Mouse (Mus musculus) embryonic stem cell, embryonic (primary cell): ENCODE results near the gene 2200002J24Rik.

Source experiments
- CTCF ChIA-PET, 4 experiments: fragments of 300-600 bp in 2 of 4; fragments of 350-600 bp in 2 of 4; sonication (Branson Sonifier 250); formaldehyde crosslinking; loops; one replicate each; lab custom pipeline; 2022; ENCODE audit warnings: inconsistent platforms in 2 of 4; lab: Charles Lee
- POLR2A ChIA-PET, 4 experiments: fragments of 300-600 bp in 2 of 4; fragments of 350-600 bp in 2 of 4; sonication (Branson Sonifier 250); formaldehyde crosslinking; loops; one replicate each; lab custom pipeline; 2022; ENCODE audit warnings: antibody characterized with exemption in 4 of 4, inconsistent platforms in 1 of 4; lab: Charles Lee

2200002J24Rik gene

DNA sequence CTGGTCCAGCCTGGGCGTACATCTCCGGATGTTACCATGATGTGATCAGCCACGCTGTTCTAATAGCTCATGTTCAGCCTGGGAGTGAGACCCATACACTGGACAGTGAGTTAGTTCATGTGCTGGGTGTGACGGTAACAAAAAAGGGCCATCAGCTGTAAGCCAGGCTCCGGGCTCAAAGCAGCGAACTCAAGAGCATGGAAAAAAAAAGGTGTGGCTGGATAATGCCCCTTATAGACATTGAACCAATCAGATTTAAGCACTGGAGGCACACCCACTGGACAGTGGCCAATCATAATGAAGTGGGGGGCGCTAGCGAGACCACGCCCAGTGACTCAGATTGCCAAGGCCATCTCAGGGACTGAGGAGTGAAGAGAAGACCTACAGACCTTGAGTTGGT is at the start of gene 2200002J24Rik:
Gene 2200002J24Rik (plus strand): TSS at position 338 of the 400 bp plus-strand sequence.
- POLR2A ChIA-PET, result interaction anchor here in 3 of 4 experiments (0.5 to 2.7 kb wide), 6 partner anchors 10 to 364 kb away, joined by 3 to 16 read pairs (median 4); partner anchors contain the start of gene Tmem147 (in 1 of the 3)
- CTCF ChIA-PET, result interaction anchor here in 2 of 4 experiments (0.7 to 1.1 kb wide), 5 partner anchors 10 to 207 kb away, joined by 3 to 7 read pairs (median 5); no protein-coding TSS in a partner anchor

DNA sequence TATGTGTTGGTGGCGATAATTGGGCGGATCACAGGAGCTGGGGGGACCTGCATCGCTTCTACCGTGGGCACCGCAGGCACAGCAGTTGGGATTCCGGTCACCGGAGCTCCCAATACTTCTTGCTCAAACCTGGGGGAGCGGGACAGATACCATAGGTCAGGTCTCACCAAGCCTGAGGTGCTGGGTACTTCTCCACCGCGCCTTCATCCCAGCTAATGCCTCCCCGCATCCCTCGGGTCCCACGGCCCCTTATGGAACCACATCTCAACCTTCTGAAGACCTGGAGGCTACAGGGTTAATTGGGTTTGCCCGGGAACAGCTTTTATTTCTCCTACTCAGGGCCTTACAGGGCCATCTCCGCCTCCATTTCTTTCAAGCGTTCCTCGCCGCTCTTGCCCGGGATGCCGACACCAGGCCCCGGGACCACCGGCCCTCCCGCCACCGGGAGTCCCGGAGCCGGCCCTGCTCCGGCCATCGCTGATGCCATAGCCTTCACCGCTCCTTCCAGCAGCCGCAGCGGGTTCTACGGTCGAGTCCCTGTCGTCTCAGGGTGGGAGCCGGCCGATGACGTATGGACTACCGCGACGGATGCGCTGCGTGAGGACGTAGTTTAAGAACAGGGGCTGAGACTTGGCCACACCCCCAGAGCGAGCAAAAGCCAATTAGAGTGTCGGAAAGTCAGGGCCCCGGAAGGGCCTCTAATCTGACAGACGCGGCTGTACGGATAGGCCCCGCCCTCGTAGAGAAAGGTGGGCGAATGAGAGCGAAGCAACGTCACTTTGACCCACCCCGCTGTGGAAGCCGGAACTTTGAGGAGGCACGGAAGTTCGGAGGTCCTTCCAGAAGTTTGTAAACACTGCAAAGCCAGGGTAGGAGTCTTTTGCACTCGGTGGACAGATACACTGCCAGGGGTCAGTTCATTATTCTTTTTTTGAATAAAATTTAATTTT is 48.9 kb upstream of the 2200002J24Rik start, which contains the start of gene Rbm42:
Gene Rbm42 (minus strand): TSS at position 727 of the 950 bp plus-strand sequence.
- ChIA-PET CTCF (interaction anchor here in 1 of 4 experiments (1.1 kb wide), 1 partner anchor 19 kb away, joined by 3 read pairs; no protein-coding TSS in a partner anchor), POLR2A (interaction anchor here in 2 of 4 experiments (0.7 to 1.7 kb wide), 12 partner anchors 10 to 158 kb away, joined by 3 to 17 read pairs (median 4); partner anchors contain the start of genes Haus5 (in 2 of the 2) and Cox6b1 (in 1 of the 2))

DNA sequence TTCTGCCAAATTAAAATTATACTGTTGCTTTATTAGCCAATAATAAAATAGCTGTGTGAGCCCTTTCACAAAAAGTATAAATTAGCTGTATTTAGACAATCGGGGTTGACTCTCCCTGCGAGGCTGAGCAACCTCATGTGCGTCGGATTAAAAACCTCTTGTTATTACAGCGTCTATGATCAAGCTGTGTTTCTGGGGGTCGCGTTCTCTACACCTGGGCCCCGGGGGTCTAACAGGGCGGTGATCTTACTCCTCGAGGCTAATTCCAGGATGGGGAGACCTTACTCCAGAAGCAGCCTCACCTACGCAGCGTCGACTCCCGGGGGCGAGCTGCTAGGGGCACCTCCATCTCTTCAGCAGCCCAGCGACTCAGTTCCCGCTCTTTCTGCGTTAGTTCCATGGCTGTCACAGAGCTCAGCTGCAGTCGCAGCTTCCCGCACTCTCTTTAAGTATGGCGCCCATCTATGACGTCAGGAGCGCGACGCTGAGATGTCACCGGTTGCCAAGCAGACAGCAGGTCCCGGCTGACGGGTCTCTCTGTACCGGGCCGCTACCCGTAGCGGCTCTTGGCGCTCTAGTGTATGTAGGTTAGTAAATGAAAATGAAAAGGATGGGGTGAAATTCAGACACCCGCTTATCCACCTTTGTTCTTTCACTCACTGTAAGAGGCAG is 34.1 kb upstream of the 2200002J24Rik start, which contains the start of gene Haus5:
Gene Haus5 (minus strand): TSS at position 466 of the 672 bp plus-strand sequence.
- POLR2A ChIA-PET, result interaction anchor here (0.5 to 3.2 kb wide), 39 partner anchors 8 to 717 kb away, joined by 3 to 17 read pairs (median 4); partner anchors contain the start of genes Cox6b1 (in 2 of the 4), Kmt2b (in 2 of the 4), Atp4a (in 1 of the 4) and Etv2 (in 1 of the 4)
- CTCF ChIA-PET, result interaction anchor here in 3 of 4 experiments (0.5 to 1.8 kb wide), 17 partner anchors 11 to 413 kb away, joined by 3 to 7 read pairs (median 3); partner anchors contain the start of genes Ffar1 (in 1 of the 3) and Upk1a (in 1 of the 3)

DNA sequence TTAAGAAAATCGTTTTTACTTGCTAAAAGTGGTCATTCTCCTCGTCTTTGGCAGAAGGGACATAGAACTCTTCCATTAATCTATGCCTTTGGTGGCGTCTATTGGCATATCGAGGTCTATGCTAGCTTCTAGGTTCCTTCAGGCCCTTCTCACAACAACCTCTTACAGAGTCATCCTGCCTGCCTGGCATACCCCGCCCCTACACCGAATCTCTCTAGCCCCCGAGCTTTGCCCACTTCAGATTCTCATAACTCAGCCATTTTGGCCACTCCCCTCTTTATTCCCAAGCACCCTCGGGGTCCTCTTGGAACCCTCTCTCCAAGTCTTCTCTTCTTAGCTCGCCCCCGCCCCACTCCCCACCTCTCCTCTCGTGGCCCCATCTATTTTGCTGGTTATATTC is 33.4 kb upstream of the 2200002J24Rik start:
- POLR2A ChIA-PET, result interaction anchor here in 3 of 4 experiments (0.5 to 3.2 kb wide), 32 partner anchors 9 to 717 kb away, joined by 3 to 17 read pairs (median 4); partner anchors contain the start of genes Cox6b1 (in 2 of the 3), Kmt2b (in 2 of the 3), Atp4a (in 1 of the 3) and Etv2 (in 1 of the 3)

DNA sequence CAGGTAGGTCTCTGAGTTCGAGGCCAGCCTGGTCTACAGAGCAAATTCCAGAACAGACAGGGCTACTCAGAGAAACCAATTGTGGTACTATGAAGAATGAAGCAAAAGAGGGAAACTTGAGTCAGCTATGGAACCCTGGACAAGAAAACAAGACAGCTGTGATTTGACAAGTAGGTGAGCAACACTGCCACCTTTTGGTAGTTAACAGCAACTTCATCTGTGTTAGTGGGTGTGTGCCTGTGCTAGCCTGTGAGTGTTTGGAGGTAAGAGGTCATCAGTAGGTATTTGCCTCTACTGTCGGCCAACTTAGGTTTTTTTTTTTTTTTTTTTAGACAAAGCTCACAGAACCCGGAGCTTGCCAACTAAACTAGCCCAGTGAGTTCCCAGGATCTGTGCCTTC is 29.5 kb upstream of the 2200002J24Rik start:
- CTCF ChIA-PET, result interaction anchor here (0.5 to 1.5 kb wide), 46 partner anchors 10 to 1473 kb away, joined by 3 to 17 read pairs (median 4); partner anchors contain the start of genes Atp4a (in 1 of the 4), Cox6b1 (in 1 of the 4), Fam187b (in 1 of the 4) and Sdhaf1 (in 1 of the 4)
- POLR2A ChIA-PET, result interaction anchor here in 3 of 4 experiments (0.7 to 1.4 kb wide), 7 partner anchors 20 to 382 kb away, joined by 3 to 6 read pairs (median 4); partner anchors contain the start of genes Cox6b1 (in 1 of the 3), Fxyd7 (in 1 of the 3) and Tmem147 (in 1 of the 3)

More for the DNA sequence above, 33.4 kb upstream of the 2200002J24Rik start:
- CTCF ChIA-PET, result interaction anchor here in 3 of 4 experiments (0.5 to 1.8 kb wide), 15 partner anchors 22 to 413 kb away, joined by 3 to 6 read pairs (median 3); partner anchors contain the start of gene Ffar1 (in 1 of the 3)

DNA sequence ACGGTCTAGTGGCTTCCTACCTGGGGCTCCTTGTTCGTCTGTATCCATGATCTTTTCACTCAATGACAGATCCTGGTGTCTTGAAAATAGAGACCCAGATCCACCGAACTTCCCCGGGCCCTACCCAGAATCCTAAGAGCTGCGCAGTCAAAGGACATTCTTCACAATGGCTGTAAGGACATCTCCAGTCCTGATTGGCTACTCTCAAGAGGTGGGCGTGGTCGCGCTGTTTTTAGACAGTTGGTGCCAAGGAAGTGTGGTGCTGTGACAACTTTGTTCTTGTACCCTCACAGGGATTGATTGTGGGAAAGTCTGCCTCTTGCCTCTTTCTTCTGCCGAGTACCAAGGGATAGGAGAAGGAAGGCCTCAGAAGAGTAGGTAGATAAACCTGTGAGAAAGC is 27.2 kb upstream of the 2200002J24Rik start, which contains the start of gene Pmis2:
Gene Pmis2 (minus strand): TSS at position 126 of the 400 bp plus-strand sequence.
- POLR2A ChIA-PET, result interaction anchor here in 2 of 4 experiments (0.8 to 1.6 kb wide), 3 partner anchors 46 to 283 kb away, joined by 3 read pairs; no protein-coding TSS in a partner anchor
- CTCF ChIA-PET, result interaction anchor here in 3 of 4 experiments (0.9 to 2.2 kb wide), 11 partner anchors 10 to 423 kb away, joined by 3 to 5 read pairs (median 3); no protein-coding TSS in a partner anchor

DNA sequence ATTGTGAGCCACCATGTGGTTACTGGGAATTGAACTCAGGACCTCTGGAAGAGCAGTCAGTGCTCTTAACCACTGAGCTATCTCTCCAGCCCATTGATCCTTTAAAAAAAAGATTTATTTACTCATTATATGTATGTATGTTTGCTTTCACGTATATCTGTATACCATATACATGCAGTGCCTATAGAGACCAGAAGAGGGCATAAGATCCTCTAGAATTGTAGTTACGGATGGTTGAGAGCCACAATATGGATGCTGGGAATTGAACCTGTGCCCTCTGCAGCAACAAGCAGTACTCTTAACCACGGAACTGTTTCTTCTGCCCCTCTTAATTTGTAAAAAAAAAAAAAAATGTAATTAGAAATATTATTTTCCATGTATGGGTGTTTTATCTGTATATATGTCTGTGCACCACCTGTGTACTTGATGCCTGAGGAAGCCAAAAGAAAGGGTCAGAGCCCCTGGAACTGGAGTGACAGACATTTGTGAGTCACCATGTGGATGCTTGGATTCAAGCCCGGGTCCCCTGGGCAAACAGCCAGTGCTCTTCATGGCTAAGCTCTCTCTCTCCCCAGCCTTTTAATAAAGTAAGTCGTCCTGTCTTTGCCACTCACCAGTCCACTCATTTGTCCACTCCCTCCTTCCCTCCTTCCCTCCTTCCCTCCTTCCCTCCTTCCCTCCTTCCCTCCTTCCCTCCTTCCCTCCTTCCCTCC is 20.3 kb upstream of the 2200002J24Rik start:
- CTCF ChIA-PET, result no interaction called here
- POLR2A ChIA-PET, result no interaction called here

DNA sequence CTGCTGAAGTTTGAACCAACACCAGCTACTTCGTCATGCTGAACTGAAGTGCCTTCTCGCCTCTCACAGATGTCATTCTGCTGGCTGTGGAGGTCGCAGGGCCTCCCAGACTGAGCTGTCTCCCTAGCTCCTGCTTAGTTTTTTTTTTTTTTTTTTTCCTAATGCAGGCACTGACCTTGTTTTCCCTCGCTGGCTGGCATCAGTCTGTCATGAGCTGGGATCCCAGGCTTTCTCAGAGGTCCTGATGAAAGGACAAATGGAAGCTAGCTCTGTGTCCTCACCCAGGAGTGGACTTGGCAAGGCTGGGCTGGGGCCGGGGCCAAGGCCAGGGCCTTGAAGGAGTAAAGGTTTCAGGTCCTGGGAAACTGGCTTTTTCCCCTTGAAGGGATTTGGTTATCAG is 16.8 kb upstream of the 2200002J24Rik start:
- ChIA-PET POLR2A (interaction anchor here in 1 of 4 experiments (0.6 kb wide), 2 partner anchors 741 to 1163 kb away, joined by 3 read pairs; no protein-coding TSS in a partner anchor), CTCF (interaction anchor here (0.5 to 1.5 kb wide), 10 partner anchors 11 to 448 kb away, joined by 3 to 11 read pairs (median 4); partner anchors contain the start of genes Pmis2 (in 2 of the 4) and Cox6b1 (in 1 of the 4))

DNA sequence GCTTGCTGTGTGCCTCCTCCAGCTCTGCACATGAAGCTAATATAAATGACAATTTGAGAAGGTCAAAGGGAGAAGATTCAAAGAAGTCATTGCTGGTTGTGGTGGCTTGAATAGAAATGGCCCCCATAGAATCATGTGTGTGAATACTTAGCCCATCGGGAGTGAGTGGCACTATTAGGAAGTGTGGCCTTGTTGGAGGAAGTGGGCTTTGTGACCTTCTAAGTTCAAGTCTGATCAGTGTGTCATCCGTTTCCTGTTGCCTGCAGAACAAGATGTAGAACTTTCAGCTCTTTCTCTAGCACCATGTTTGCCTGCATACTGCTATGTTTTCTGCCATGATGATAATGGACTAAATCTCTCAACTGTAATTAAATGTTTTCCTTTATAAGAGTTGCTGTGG is 15.3 kb upstream of the 2200002J24Rik start:
- POLR2A ChIA-PET, result interaction anchor here in 2 of 4 experiments (0.6 to 1.1 kb wide), 2 partner anchors 15 to 120 kb away, joined by 3 read pairs; partner anchors contain the start of gene 2200002J24Rik (in 1 of the 2)
- CTCF ChIA-PET, result interaction anchor here in 1 of 4 experiments (0.6 kb wide), 2 partner anchors 70 to 254 kb away, joined by 3 read pairs; no protein-coding TSS in a partner anchor

DNA sequence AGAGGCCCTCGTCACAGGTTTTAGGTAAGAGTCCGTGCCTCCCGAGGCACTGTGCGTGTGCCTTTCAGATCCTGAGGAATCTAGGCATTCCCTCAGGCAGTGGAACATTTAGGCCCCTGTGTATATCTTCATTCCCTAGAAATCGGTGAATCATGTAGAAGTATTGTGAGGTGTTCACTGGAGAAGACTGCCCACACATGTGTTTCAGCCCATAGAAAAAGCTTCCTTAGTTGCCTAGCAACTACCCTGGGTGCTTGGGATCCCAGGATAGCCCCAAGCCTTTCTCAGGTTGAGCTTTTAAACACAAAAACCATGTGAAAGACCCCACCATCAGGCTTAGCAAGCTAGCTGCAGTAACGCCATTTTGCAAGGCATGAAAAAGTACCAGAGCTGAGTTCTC is 10.4 kb upstream of the 2200002J24Rik start:
- POLR2A ChIA-PET, result interaction anchor here in 3 of 4 experiments (0.7 to 1.9 kb wide), 3 partner anchors 9 to 11 kb away, joined by 3 to 16 read pairs (median 8); partner anchors contain the start of gene 2200002J24Rik (in 2 of the 3)

DNA sequence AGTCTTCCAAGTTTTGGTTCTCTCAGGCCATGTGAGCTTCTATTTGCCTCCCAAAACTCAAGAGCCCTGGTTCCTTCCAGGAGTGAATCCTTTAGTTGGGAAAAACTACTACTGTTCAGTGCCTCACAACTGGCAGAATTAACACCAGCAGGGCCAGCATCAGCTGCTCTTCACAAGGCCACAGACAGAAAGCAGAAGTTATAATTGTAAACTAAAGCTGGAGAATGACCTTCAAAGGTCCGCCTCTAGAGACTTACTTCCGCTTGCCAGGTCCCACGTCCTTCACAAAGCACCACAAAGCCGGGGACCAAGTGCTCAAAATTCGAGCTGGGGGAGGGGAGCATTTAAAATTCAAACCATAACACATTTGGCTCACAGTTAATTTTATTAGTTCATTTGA is 625 bp upstream of the 2200002J24Rik start:
- ChIA-PET POLR2A (interaction anchor here in 3 of 4 experiments (0.7 to 2.7 kb wide), 6 partner anchors 10 to 254 kb away, joined by 3 to 16 read pairs (median 4); partner anchors contain the start of gene Tmem147 (in 1 of the 3)), CTCF (interaction anchor here in 2 of 4 experiments (0.7 to 1.1 kb wide), 5 partner anchors 10 to 207 kb away, joined by 3 to 7 read pairs (median 5); no protein-coding TSS in a partner anchor)

More for the DNA sequence above, 10.4 kb upstream of the 2200002J24Rik start:
- CTCF ChIA-PET, result interaction anchor here in 3 of 4 experiments (0.5 to 1.3 kb wide), 5 partner anchors 10 to 70 kb away, joined by 3 to 8 read pairs (median 3); partner anchors contain the start of gene 2200002J24Rik (in 1 of the 3)

DNA sequence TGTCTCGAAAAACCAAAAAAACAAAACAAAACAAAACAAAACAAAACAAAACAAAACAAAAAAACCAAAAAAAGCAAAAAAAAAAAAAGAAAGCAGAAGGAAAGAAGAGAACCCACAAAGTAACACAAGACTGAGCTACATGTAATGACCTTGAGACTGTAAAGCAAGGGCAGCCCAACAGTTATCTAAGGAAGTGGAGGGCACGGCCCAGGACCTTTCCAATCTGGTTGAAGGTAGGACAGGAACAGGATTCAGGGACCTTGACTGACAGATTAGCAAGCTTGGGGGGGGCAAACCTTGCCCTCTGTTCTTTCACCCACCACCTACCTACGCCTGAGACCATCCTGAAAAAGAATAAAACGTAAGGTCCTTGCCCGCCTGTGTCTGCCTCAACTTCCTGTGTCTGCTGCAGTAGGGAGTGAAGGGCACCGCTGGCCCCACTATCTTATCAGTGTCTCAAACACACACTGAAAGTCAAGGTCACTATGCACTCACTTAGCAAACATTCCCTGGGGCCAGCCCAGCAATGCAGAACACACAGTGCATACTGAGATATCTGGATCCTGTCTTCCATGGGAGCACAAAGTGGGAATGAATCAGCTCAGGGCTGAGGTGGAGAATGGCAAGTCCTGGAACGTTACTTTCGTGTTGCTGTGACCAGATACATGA is 7.6 kb downstream of the 2200002J24Rik start:
- CTCF ChIA-PET, result no interaction called here
- POLR2A ChIA-PET, result interaction anchor here in 1 of 4 experiments (1.1 to 1.5 kb wide), 2 partner anchors 21 to 182 kb away, joined by 3 to 4 read pairs; no protein-coding TSS in a partner anchor

DNA sequence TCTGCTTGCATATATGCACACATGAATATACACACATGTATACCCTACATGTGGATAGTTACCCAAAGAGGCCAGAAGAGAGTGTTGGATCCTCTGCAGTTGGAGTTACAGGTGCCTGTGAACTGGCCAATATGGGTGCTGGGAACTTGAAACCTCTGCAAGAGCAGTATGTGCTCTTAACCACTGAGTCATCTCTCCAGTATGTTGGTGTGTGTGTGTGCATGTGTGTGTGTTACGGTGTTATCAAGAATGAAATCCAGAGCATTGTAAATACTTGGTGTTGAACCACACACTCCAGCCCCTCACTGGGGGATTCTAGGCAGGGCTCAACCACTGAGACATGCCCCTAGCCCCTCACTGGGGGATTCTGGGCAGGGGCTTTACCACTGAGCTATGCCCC is 8.7 kb downstream of the 2200002J24Rik start:
- ChIA-PET POLR2A (interaction anchor here in 1 of 4 experiments (1.1 kb wide), 1 partner anchor 181 kb away, joined by 3 read pairs; no protein-coding TSS in a partner anchor), CTCF (interaction anchor here in 1 of 4 experiments (1.3 kb wide), 1 partner anchor 266 kb away, joined by 3 read pairs; the partner anchor contains the start of genes Fam187b and Lsr)

DNA sequence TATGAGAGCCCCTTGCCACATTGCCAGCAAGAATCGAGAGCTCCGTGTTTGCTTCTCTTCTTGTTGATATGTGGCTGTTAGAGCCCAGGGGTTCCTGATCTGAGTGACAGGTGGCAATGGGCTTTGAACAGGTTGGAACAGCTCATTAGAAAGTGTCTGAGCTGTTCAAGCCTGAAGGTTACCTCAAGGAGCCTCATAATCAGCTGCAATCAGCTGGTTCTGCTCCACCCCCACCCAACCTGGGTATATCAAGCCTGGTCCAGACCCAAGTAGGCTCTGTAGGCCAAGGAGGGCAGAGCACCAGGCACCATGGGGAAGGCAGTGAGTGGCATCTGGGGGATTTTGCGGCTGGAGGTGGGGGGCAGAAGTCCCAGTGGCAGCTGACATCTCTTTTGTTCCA is 13.2 kb downstream of the 2200002J24Rik start, which contains the start of gene Atp4a:
Gene Atp4a (plus strand): TSS at position 268 of the 400 bp plus-strand sequence.
- POLR2A ChIA-PET, result interaction anchor here in 2 of 4 experiments (0.6 to 1.5 kb wide), 4 partner anchors 18 to 110 kb away, joined by 3 to 4 read pairs (median 3); partner anchors contain the start of genes Haus5 (in 1 of the 2) and Tmem147 (in 1 of the 2)
- CTCF ChIA-PET, result interaction anchor here in 2 of 4 experiments (0.5 to 0.7 kb wide), 3 partner anchors 42 to 98 kb away, joined by 3 to 5 read pairs (median 4); no protein-coding TSS in a partner anchor
